Comparison of ENCODE assay signal across 8 mouse cellular contexts in genomic region chr17:24706982-24707800, GRCm38 (mm10). TPM values are rescaled to one million over a fixed set of nuclear protein-coding genes. Genes with fewer than 3 reads are reported as not detected.
DNase-seq lines count a peak whose midpoint lies in the region; ATAC-seq and TF ChIP-seq lines count a peak whose summit lies in the region.

Tbl3 (minus strand) TSS chr17:24707660.

- intact Hi-C loops in heart, postnatal 36 days (cut with DNase I) = loop anchor here (5.0 kb wide), 2 partner anchors 80 to 170 kb away; no protein-coding TSS in a partner anchor

- peak; percentile 95 for ATAC-seq in forebrain, embryonic 16.5 days
- peak; percentile 90 for ATAC-seq in lung, embryonic 14.5 days (ENCODE audit: insufficient read depth)

- peak within 1 kb of the TSS; percentile 92 for H3K4me2 ChIP-seq in forebrain, embryonic 16.5 days (ENCODE audit: low read length)
- peak within 1 kb of the TSS; percentile 63 for H3K4me2 ChIP-seq in lung, embryonic 14.5 days

- peak within 1 kb of the TSS; percentile 93 for H3K4me3 ChIP-seq in forebrain, embryonic 16.5 days (replicated peaks; ENCODE audit: low read length)
- H3K4me3 ChIP-seq in layer of hippocampus, adult 2 months = peak within 1 kb of the TSS; percentile 92
- H3K4me3 ChIP-seq in lung, embryonic 14.5 days (ENCODE audit: low read depth, low read length) = peak within 1 kb of the TSS; percentile 81
- H3K4me3 ChIP-seq in olfactory bulb, adult 2 months (ENCODE audit: insufficient read depth, low read depth, low read length) = peak within 1 kb of the TSS; percentile 96
- H3K4me3 ChIP-seq in thymus, adult 2 months (ENCODE audit: control insufficient read depth, insufficient read depth, low read length) = peak within 1 kb of the TSS; percentile 91

- DNase-seq in ES-CJ7 (ENCODE audit: low read depth, low spot score) = peak; percentile 93
- DNase-seq in cerebellum, adult 11-12 months = peak; percentile 90
- peak; percentile 95 to 97 for DNase-seq in heart, postnatal 36 days
- peak; percentile 92 to 97 for DNase-seq in layer of hippocampus, adult 2 months (ENCODE audit: low spot score in 2 of 2)
- DNase-seq in lung, embryonic 14.5 days = peak; percentile 98
- DNase-seq in thymus, adult 2 months = peak; percentile 91

- H3K4me1 ChIP-seq in forebrain, embryonic 16.5 days (replicated peaks; ENCODE audit: control insufficient read depth, insufficient read depth, low read length) = peaks cover 16% of the 10 kb centered on the region
- no peaks in the 10 kb centered on the region for H3K4me1 ChIP-seq in lung, embryonic 14.5 days (ENCODE audit: insufficient read depth)
- H3K4me1 ChIP-seq in olfactory bulb, adult 2 months (ENCODE audit: control insufficient read depth, insufficient read depth, low read length) = peaks cover 6% of the 10 kb centered on the region; the same call in 1 of the 2 replicates
- no peaks in the 10 kb centered on the region for H3K4me1 ChIP-seq in thymus, adult 2 months (replicated peaks; ENCODE audit: control insufficient read depth, insufficient read depth, low read length)

- no peaks in the 10 kb centered on the region for H3K9me3 ChIP-seq in forebrain, embryonic 16.5 days (ENCODE audit: control insufficient read depth, low read length)
- no peaks in the 10 kb centered on the region for H3K9me3 ChIP-seq in lung, embryonic 14.5 days (ENCODE audit: low read depth, low read length)

- 3% methylated on average over 32 of the region's 32 CpGs for WGBS in forebrain, embryonic 16.5 days
- WGBS in lung, embryonic 14.5 days = 3% methylated on average over 32 of the region's 32 CpGs
- WGBS in olfactory bulb, adult 2 months = 3% methylated on average over 32 of the region's 32 CpGs
- WGBS in thymus, adult 2 months = 3% methylated on average over 32 of the region's 32 CpGs

- no peak for TF ChIP-seq CTCF in layer of hippocampus, adult 2 months (conservative IDR thresholded peaks at IDR 0.05)
- TF ChIP-seq CTCF in lung, embryonic 14.5 days (IDR thresholded peaks at IDR 0.05; ENCODE audit: low read depth) = no peak
- no peak for TF ChIP-seq CTCF in olfactory bulb, adult 2 months (IDR thresholded peaks at IDR 0.05; ENCODE audit: insufficient read depth, low read depth, low read length)
- peak; percentile 46; the same call in 1 of the 2 replicates for TF ChIP-seq CTCF in thymus, adult 2 months (IDR thresholded peaks at IDR 0.05; ENCODE audit: borderline replicate concordance, control insufficient read depth, extremely low read depth, insufficient read depth, low read length, poor library complexity)

- H3K9ac ChIP-seq in forebrain, embryonic 16.5 days (replicated peaks; ENCODE audit: low read depth, low read length) = peak within 1 kb of the TSS; percentile 78
- peak within 1 kb of the TSS; percentile 74 for H3K9ac ChIP-seq in lung, embryonic 14.5 days

- no peaks in the 10 kb centered on the region for H3K27me3 ChIP-seq in forebrain, embryonic 16.5 days (replicated peaks; ENCODE audit: control insufficient read depth, insufficient read depth, low read length)
- no peaks in the 10 kb centered on the region for H3K27me3 ChIP-seq in lung, embryonic 14.5 days (ENCODE audit: insufficient read depth, low read length)
- H3K27me3 ChIP-seq in thymus, adult 2 months (ENCODE audit: control insufficient read depth, insufficient read depth, low read length) = no peaks in the 10 kb centered on the region

- H3K36me3 ChIP-seq in forebrain, embryonic 16.5 days (ENCODE audit: control insufficient read depth, insufficient read depth) = peaks cover 9% of the 10 kb centered on the region
- peaks cover 29% of the 10 kb centered on the region for H3K36me3 ChIP-seq in lung, embryonic 14.5 days (ENCODE audit: insufficient read depth)
- H3K36me3 ChIP-seq in thymus, adult 2 months (ENCODE audit: control insufficient read depth, insufficient read depth, low read length) = peaks cover 7% of the 10 kb centered on the region

- H3K27ac ChIP-seq in forebrain, embryonic 16.5 days (ENCODE audit: low read length) = peak within 1 kb of the TSS; percentile 82
- H3K27ac ChIP-seq in layer of hippocampus, adult 2 months = peak within 1 kb of the TSS; percentile 85
- peak within 1 kb of the TSS; percentile 79 for H3K27ac ChIP-seq in lung, embryonic 14.5 days (ENCODE audit: low read depth)
- peak within 1 kb of the TSS; percentile 25 for H3K27ac ChIP-seq in olfactory bulb, adult 2 months (ENCODE audit: insufficient read depth, low read depth, low read length)
- peak within 1 kb of the TSS; percentile 28; the same call in 1 of the 2 replicates for H3K27ac ChIP-seq in thymus, adult 2 months (ENCODE audit: control insufficient read depth, insufficient read depth, low read length)

- TF ChIP-seq POLR2A in olfactory bulb, adult 2 months (IDR thresholded peaks at IDR 0.05; ENCODE audit: insufficient read depth, low read depth, low read length) = peak; percentile 86; the same call in 1 of the 2 replicates
- peak; percentile 65 for TF ChIP-seq POLR2A in thymus, adult 2 months (IDR thresholded peaks at IDR 0.05; ENCODE audit: control insufficient read depth, extremely low read depth, insufficient read depth, low read length, poor library complexity)

RNA-seq across cellular contexts. Expression of gene Tbl3, which starts in this region (rescaled TPM):
- 83.7 and 85.5 TPM in 2 replicates for polyA plus RNA-seq in forebrain, embryonic 16.5 days (2015; fragmentation: Nextera tagmentation; extraction: Ambion mirVana)
- total RNA-seq in heart, postnatal 36 days (2021) = 10 to 100 TPM; 16.3 to 17.7 TPM
- total RNA-seq in layer of hippocampus, adult 2 months (2021) = 10 to 100 TPM; 30.9 to 32.8 TPM
- polyA plus RNA-seq in lung, embryonic 14.5 days (2014; fragmentation: Nextera tagmentation; extraction: Ambion mirVana) = 97.9 and 112 TPM in 2 replicates
- polyA plus RNA-seq in olfactory bulb, adult 2 months (2012; ENCODE audit: insufficient read depth, insufficient read length, low replicate concordance, missing spikeins) = not detected in 2 replicates
- polyA plus RNA-seq in thymus, adult 2 months (2012; rRNA removed) = 109 and 120 TPM in 2 replicates

Comparison
In these comparisons a context has a peak if more than half of its experiments do, and no peak if none do; other contexts are left out.
1. Peak in every context shown above with its lines: DNase-seq, ATAC-seq, H3K4me3 ChIP-seq and H3K27ac ChIP-seq.
2. RNA of gene Tbl3 (polyA plus RNA-seq): 97.9 to 112 TPM in lung, embryonic 14.5 days, 109 to 120 TPM in thymus, adult 2 months and 83.7 to 85.5 TPM in forebrain, embryonic 16.5 days; not detected in olfactory bulb, adult 2 months; every median in the first group is over 10 times any median in the second.
3. H3K27ac ChIP-seq: peak in every context shown above with its lines; median percentile 85 in layer of hippocampus, adult 2 months; 82 in forebrain, embryonic 16.5 days; 79 in lung, embryonic 14.5 days; 28 in thymus, adult 2 months; 25 in olfactory bulb, adult 2 months.